Mouse (Mus musculus): ENCODE measurements around the gene Klhl22. TPM values are rescaled to one million over a fixed set of nuclear protein-coding genes. Genes with fewer than 3 reads are reported as not detected.

Klhl22 gene
- total and polyA plus RNA-seq, 3 experiments, result not detected

GRCm38 (mm10) chr16:17796519-17796918 lies 37.1 kb downstream of the Klhl22 start:
- TF ChIP-seq CHD1 (IDR thresholded peaks at IDR 0.05; ENCODE audit: low read depth, low read length) (no peak), MAX (IDR thresholded peaks at IDR 0.05; ENCODE audit: low read length) (no peak), RCOR1 (conservative IDR thresholded peaks at IDR 0.05; ENCODE audit: low read depth, low read length) (no peak), CTCF (conservative IDR thresholded peaks at IDR 0.05 in 1 of 2, IDR thresholded peaks at IDR 0.05 in 1 of 2; ENCODE audit: low read depth in 2 of 2, low read length in 2 of 2) (no peak), ETS1 (conservative IDR thresholded peaks at IDR 0.05; ENCODE audit: low read depth, low read length) (no peak), SMC3 (IDR thresholded peaks at IDR 0.05; ENCODE audit: low read depth, low read length) (no peak), ZC3H11A (IDR thresholded peaks at IDR 0.05; ENCODE audit: low read depth, low read length) (no peak), TCF12 (IDR thresholded peaks at IDR 0.05; ENCODE audit: low read depth, low read length) (no peak), USF1 (IDR thresholded peaks at IDR 0.05; ENCODE audit: low read depth, low read length) (no peak), BHLHE40 (IDR thresholded peaks at IDR 0.05; ENCODE audit: low read depth, low read length) (no peak), KAT2A (IDR thresholded peaks at IDR 0.05; ENCODE audit: insufficient replicate concordance, low read length) (no peak), SIN3A (IDR thresholded peaks at IDR 0.05; ENCODE audit: low read length) (no peak), PAX5 (IDR thresholded peaks at IDR 0.05; ENCODE audit: low read length) (no peak), RAD21 (IDR thresholded peaks at IDR 0.05; ENCODE audit: low read depth, low read length) (no peak), CHD2 (IDR thresholded peaks at IDR 0.05; ENCODE audit: low read length) (no peak), MAFK (IDR thresholded peaks at IDR 0.05; ENCODE audit: insufficient replicate concordance, low read length) (no peak), JUN (IDR thresholded peaks at IDR 0.05; ENCODE audit: insufficient read depth, low read depth, low read length) (no peak)
- Histone ChIP-seq H3K27me3 (replicated peaks) (peaks cover 47% of the 10 kb centered on the region), H3K36me3 (replicated peaks in 1 of 2; ENCODE audit: control insufficient read depth in 1 of 2, insufficient read depth in 1 of 2, low read length in 1 of 2) (no peaks in the 10 kb centered on the region), H3K4me2 (ENCODE audit: insufficient read depth, low read depth, poor library complexity, severe bottlenecking) (no peak overlapping the region), H3K4me3 (replicated peaks in 1 of 3; ENCODE audit: low read depth in 2 of 3, low read length in 2 of 3, poor library complexity in 1 of 3) (no peak overlapping the region), H3K27ac (ENCODE audit: insufficient read depth, low read depth) (no peak overlapping the region), H3K79me2 (replicated peaks; ENCODE audit: control insufficient read depth, extremely low read depth, insufficient read depth, poor library complexity, severe bottlenecking) (no peaks in the 10 kb centered on the region), H3K9ac (ENCODE audit: insufficient read depth, low read depth) (no peak overlapping the region), H3K9me3 (replicated peaks; ENCODE audit: low read length) (peaks cover 8% of the 10 kb centered on the region), H3K4me1 (ENCODE audit: control insufficient read depth in 1 of 2, insufficient read depth in 2 of 2) (peaks cover 9% of the 10 kb centered on the region in 2 experiments)
- dilution Hi-C loops (cut with MboI; ENCODE audit: extremely low pct_ligation_motif_present, extremely low pct_unique_long_range_greater_than_20kb, low sequenced_read_pairs), result no loop called here
- in situ Hi-C loops (cut with MboI; ENCODE audit: low pct_ligation_motif_present, low pct_unique_long_range_greater_than_20kb, low sequenced_read_pairs), result no loop called here
- no peak for DNase-seq (ENCODE audit: extremely low read depth)

GRCm38 (mm10) chr16:17796971-17797811 lies 37.8 kb downstream of the Klhl22 start, which contains the start of gene Scarf2:
Gene Scarf2 (plus strand): TSS chr16:17797282.
- no peak within 1 kb of the TSS for H3K4me3 ChIP-seq (replicated peaks in 1 of 3; ENCODE audit: low read depth in 2 of 3, low read length in 2 of 3, poor library complexity in 1 of 3)
- peaks cover 51% of the 10 kb centered on the region for H3K27me3 ChIP-seq (replicated peaks)
- dilution Hi-C loops (cut with MboI; ENCODE audit: extremely low pct_ligation_motif_present, extremely low pct_unique_long_range_greater_than_20kb, low sequenced_read_pairs), result no loop called here
- DNase-seq (ENCODE audit: extremely low read depth), result no peak
- H3K9ac ChIP-seq (ENCODE audit: insufficient read depth, low read depth), result no peak within 1 kb of the TSS
- peaks cover 8% of the 10 kb centered on the region for H3K9me3 ChIP-seq (replicated peaks; ENCODE audit: low read length)
- TF ChIP-seq RCOR1 (conservative IDR thresholded peaks at IDR 0.05; ENCODE audit: low read depth, low read length) (no peak), IRF4 (IDR thresholded peaks at IDR 0.05; ENCODE audit: low read depth, low read length) (no peak), CHD2 (IDR thresholded peaks at IDR 0.05; ENCODE audit: low read length) (no peak), MAX (IDR thresholded peaks at IDR 0.05; ENCODE audit: low read length) (no peak), ETS1 (conservative IDR thresholded peaks at IDR 0.05; ENCODE audit: low read depth, low read length) (no peak), E2F4 (IDR thresholded peaks at IDR 0.05; ENCODE audit: insufficient replicate concordance, low read depth, low read length) (no peak), GABPA (IDR thresholded peaks at IDR 0.05; ENCODE audit: insufficient replicate concordance, low read depth, low read length) (no peak), CHD1 (IDR thresholded peaks at IDR 0.05; ENCODE audit: low read depth, low read length) (no peak), CTCF (conservative IDR thresholded peaks at IDR 0.05 in 1 of 2, IDR thresholded peaks at IDR 0.05 in 1 of 2; ENCODE audit: low read depth in 2 of 2, low read length in 2 of 2) (no peak), JUND (conservative IDR thresholded peaks at IDR 0.05; ENCODE audit: low read depth, low read length) (no peak), ELF1 (IDR thresholded peaks at IDR 0.05; ENCODE audit: low read depth, low read length) (no peak)
- no peak within 1 kb of the TSS for H3K4me2 ChIP-seq (ENCODE audit: insufficient read depth, low read depth, poor library complexity, severe bottlenecking)
- peaks cover 9% of the 10 kb centered on the region in 2 experiments for H3K4me1 ChIP-seq (ENCODE audit: control insufficient read depth in 1 of 2, insufficient read depth in 2 of 2)
- no peaks in the 10 kb centered on the region for H3K79me2 ChIP-seq (replicated peaks; ENCODE audit: control insufficient read depth, extremely low read depth, insufficient read depth, poor library complexity, severe bottlenecking)
- no peak within 1 kb of the TSS for H3K27ac ChIP-seq (ENCODE audit: insufficient read depth, low read depth)
- H3K36me3 ChIP-seq (replicated peaks in 1 of 2; ENCODE audit: control insufficient read depth in 1 of 2, insufficient read depth in 1 of 2, low read length in 1 of 2), result no peaks in the 10 kb centered on the region
- in situ Hi-C loops (cut with MboI; ENCODE audit: low pct_ligation_motif_present, low pct_unique_long_range_greater_than_20kb, low sequenced_read_pairs), result no loop called here

All from CH12.LX (cell line).